Mouse (Mus musculus): ENCODE results near the gene Fry. TPM values are rescaled to one million over a fixed set of nuclear protein-coding genes. Genes with fewer than 3 reads are reported as not detected.
A peak's percentile ranks its signal among the peaks of the same experiment; 100 is the strongest.

Fry gene
- polyA plus RNA-seq, 1 experiment from 2014 or later: 4.3 TPM

DNA sequence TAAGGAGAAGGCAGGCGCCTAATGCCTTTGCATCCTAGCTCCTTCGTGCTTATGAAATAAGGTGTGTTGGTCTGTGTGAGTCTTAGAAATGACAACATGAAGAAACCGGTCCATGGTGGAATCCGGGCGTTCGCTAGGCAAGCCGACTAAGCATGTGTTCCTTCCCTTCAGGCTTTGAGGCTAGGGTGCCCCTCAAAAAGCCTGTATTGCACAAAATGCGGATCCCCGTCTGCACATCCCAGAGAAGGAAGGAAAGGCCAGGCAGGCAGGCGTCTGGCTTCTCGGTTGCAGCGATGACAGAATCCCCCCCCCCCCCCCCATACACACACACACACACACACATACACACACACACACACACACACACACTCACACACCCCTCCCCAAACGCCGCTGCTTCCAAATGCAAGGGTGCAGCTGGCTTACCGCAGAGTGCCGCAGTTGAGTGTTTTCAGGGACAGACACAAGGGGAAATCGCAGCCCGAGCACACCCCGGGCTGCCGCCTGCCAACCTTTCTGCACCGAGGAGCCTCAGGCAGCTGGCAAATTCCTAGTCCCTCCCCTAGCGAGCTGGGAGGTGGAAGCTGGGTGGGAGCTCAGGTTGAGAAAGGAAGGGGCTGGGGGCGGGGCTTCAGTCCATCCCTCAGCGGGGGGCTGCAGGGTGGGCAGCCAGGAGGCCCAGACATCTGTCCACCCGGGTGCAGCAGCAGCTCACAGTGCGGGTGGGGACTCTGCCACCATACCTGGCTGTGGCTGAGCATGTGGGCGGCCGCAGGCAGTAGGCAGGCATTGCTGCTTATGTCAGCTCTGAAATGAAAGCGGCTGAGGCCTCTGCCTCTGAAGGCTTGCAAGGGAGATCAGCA lies 141.0 kb downstream of the Fry start:
- Histone ChIP-seq H3K9me3 (no peaks in the 10 kb centered on the region), H3K27ac (peak overlapping the region; percentile 59), H3K36me3 (replicated peaks) (no peaks in the 10 kb centered on the region), H3K4me1 (peaks cover 20% of the 10 kb centered on the region), H3K4me3 (peak overlapping the region; percentile 58), H3K27me3 (ENCODE audit: poor library complexity, severe bottlenecking) (peaks cover 16% of the 10 kb centered on the region)
- 3% methylated on average over 28 of the region's 29 CpGs for WGBS
- DNase-seq (ENCODE audit: extremely low spot score, low spot score): peak; percentile 44

DNA sequence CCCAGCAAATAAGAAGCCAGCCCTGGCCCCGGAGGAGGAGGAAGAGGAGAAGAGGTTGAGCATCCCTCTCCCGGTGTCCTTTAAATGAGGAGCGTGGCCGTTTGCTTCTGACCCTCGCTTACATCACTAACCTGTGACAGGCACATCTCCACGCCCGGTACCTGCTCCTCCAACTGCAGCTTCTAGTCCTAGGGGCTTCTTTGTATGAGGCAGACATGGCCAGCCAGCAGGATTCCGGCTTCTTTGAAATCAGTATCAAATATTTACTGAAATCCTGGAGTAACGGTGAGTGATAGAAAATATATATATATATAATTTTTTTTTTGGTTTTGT lies 141.6 kb downstream of the Fry start:
- peaks cover 20% of the 10 kb centered on the region for H3K4me1 ChIP-seq
- 22% methylated on average over 9 of the region's 9 CpGs for WGBS
- peak overlapping the region; percentile 58 for H3K4me3 ChIP-seq
- H3K27me3 ChIP-seq (ENCODE audit: poor library complexity, severe bottlenecking): peaks cover 16% of the 10 kb centered on the region
- no peak for DNase-seq (ENCODE audit: extremely low spot score, low spot score)
- H3K36me3 ChIP-seq (replicated peaks): no peaks in the 10 kb centered on the region
- H3K27ac ChIP-seq: peak overlapping the region; percentile 59; the same call in 1 of the 2 replicates
- H3K9me3 ChIP-seq: no peaks in the 10 kb centered on the region

DNA sequence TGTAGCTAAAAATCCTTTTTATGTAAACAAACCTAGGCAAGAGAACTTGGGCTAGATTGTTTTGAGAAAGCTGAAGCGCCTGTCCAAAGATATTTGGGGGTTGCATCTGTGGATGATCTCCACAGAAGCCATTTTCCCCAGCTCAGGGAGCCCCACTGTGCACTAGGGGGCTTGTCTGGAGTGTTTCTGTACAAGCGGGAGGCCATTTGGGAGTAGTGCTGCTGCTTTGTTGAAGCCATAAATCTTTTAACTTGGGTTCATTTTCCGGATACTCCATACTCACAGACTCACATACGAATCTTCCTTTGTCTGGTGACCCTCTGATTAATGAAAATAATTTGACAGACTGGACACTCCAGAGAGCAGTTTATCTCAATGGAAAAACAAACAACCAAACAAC lies 142.9 kb downstream of the Fry start:
- no peaks in the 10 kb centered on the region for H3K36me3 ChIP-seq (replicated peaks)
- no peaks in the 10 kb centered on the region for H3K9me3 ChIP-seq
- no peak overlapping the region for H3K4me3 ChIP-seq
- 82% methylated on average over 4 of the region's 4 CpGs for WGBS
- no peak for DNase-seq (ENCODE audit: extremely low spot score, low spot score)
- H3K27ac ChIP-seq: no peak overlapping the region
- peaks cover 16% of the 10 kb centered on the region for H3K27me3 ChIP-seq (ENCODE audit: poor library complexity, severe bottlenecking)
- H3K4me1 ChIP-seq: peaks cover 20% of the 10 kb centered on the region

DNA sequence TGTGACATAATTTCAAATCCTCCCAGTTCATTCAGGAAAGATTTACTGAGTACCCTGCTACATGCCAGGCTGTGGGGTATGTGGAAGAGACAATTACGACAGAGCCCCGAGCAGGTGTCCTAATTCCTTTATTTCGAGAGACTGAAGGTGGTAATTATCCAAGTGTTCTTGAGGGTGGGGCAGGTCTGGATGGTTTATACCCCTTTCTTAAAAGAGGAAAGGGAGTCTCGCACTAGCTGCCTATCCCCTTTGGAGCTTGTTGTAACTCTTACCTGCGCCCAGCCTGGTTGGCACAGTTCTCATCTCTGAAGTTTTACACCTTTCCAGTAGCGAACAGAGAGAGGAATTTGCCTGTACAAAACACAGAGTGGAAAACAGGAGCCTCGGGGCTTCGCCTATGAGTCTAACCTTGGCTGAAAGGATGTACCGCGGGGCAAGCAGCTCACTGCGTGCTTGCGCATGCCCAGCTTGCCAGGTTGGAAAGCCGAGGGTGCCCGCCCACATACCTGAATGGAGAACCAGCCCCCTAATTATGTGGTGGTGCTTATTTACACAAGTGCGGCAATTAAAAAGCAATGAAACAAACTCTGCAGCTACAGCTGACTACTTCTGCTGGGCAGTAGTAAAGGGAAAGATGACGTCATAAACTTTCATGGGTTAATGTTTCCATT lies 143.7 kb downstream of the Fry start:
- Histone ChIP-seq H3K9me3 (no peaks in the 10 kb centered on the region), H3K4me3 (no peak overlapping the region), H3K27me3 (ENCODE audit: poor library complexity, severe bottlenecking) (peaks cover 16% of the 10 kb centered on the region), H3K27ac (no peak overlapping the region), H3K4me1 (peaks cover 20% of the 10 kb centered on the region), H3K36me3 (replicated peaks) (no peaks in the 10 kb centered on the region)
- DNase-seq (ENCODE audit: extremely low spot score, low spot score): no peak
- 84% methylated on average over 16 of the region's 16 CpGs for WGBS

DNA sequence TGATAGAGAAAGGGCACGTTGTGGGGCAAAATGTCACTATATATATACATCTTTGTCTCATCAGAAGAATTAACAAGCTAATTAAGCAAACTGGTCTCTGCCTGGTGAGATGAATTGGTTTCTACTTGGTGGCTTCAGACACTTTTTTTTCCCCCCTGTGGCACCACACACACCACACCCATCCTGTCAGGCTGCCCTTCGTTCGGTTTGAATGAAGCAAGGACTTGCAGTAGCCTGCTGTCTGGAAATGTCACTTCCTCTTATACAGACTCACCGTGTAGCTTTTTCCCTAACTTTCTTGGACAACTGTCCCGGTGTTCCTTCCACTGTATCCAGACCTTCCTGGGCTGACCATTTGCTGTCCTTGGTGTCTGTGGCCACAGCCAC lies 144.3 kb downstream of the Fry start:
- H3K27ac ChIP-seq: no peak overlapping the region
- no peak overlapping the region for H3K4me3 ChIP-seq
- no peak for DNase-seq (ENCODE audit: extremely low spot score, low spot score)
- no peaks in the 10 kb centered on the region for H3K36me3 ChIP-seq (replicated peaks)
- H3K4me1 ChIP-seq: peaks cover 20% of the 10 kb centered on the region
- H3K9me3 ChIP-seq: no peaks in the 10 kb centered on the region
- peaks cover 16% of the 10 kb centered on the region for H3K27me3 ChIP-seq (ENCODE audit: poor library complexity, severe bottlenecking)
- WGBS: 81% methylated on average over 5 of the region's 5 CpGs

DNA sequence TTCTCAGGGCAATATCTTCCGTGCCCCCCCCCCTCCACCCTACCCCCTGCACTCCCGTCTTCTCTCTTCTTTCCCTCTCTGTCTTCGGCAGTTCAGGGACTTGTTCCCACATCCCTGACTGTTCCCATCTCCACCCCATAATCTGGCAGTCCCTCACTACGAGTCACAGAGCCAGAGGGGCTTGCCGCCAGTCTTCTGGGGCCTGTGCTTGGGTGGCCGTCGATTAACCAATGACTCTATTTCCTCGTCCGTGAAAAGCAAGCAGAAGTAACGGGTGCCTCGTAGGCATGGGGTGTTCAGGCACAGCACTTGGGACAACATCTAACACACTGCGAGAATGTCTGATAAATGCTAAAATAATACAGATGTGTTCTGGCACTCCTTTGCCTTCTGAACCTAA lies 144.7 kb downstream of the Fry start:
- no peak for DNase-seq (ENCODE audit: extremely low spot score, low spot score)
- no peaks in the 10 kb centered on the region for H3K36me3 ChIP-seq (replicated peaks)
- H3K27ac ChIP-seq: no peak overlapping the region
- WGBS: 88% methylated on average over 12 of the region's 12 CpGs
- no peak overlapping the region for H3K4me3 ChIP-seq
- peaks cover under 1% of the 10 kb centered on the region; the same call in 1 of the 2 replicates for H3K9me3 ChIP-seq
- peaks cover 20% of the 10 kb centered on the region for H3K4me1 ChIP-seq
- peaks cover 13% of the 10 kb centered on the region for H3K27me3 ChIP-seq (ENCODE audit: poor library complexity, severe bottlenecking)

DNA sequence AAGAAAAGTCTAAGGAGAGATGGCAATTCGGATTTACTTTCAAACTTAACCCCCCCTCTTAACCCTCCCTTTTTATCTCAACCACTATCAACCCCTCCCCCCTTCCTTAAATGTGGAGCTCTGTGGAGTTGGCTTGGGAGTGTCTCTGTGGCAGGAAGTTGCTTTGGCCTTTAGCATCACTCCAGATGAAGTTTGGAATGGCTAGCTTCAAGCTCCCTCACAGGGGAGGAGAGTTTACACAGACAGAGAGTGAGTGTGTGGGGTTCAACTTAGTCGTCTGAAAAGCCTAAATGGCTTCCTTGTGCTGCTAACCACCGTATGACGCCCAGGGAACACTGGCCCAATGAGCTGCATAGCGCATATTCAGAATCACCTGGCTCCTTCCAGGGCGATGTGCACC lies 145.2 kb downstream of the Fry start:
- Histone ChIP-seq H3K36me3 (replicated peaks) (no peaks in the 10 kb centered on the region), H3K27me3 (ENCODE audit: poor library complexity, severe bottlenecking) (peaks cover 8% of the 10 kb centered on the region; the same call in 1 of the 2 replicates), H3K9me3 (peaks cover 5% of the 10 kb centered on the region), H3K4me1 (peaks cover 18% of the 10 kb centered on the region), H3K27ac (no peak overlapping the region), H3K4me3 (no peak overlapping the region)
- no peak for DNase-seq (ENCODE audit: extremely low spot score, low spot score)
- 76% methylated on average over 6 of the region's 6 CpGs for WGBS

DNA sequence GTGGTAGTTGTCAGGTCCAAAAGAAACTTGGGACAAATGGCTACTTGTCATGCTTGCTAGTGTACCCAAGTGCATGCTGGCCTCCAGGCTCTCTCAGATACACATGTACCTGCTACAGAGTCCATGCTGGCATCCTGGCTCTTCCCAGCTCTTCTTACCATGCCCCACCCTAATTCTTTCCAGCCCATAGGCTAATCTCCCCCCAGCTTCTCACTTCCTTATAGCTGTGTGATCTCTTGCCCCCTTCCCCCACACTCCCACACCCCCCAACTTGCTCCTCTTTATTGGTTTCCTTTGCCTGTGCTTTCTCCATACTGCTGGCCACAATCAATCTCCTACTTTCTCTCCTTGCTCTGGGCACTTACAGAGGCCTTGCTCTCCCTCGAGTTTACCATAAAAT lies 146.6 kb downstream of the Fry start:
- Histone ChIP-seq H3K27me3 (ENCODE audit: poor library complexity, severe bottlenecking) (no peaks in the 10 kb centered on the region), H3K4me1 (peaks cover 4% of the 10 kb centered on the region), H3K36me3 (replicated peaks) (no peaks in the 10 kb centered on the region), H3K4me3 (no peak overlapping the region), H3K27ac (no peak overlapping the region), H3K9me3 (peaks cover 6% of the 10 kb centered on the region)
- WGBS: 72% methylated on average over 1 of the region's 1 CpGs
- no peak for DNase-seq (ENCODE audit: extremely low spot score, low spot score)

DNA sequence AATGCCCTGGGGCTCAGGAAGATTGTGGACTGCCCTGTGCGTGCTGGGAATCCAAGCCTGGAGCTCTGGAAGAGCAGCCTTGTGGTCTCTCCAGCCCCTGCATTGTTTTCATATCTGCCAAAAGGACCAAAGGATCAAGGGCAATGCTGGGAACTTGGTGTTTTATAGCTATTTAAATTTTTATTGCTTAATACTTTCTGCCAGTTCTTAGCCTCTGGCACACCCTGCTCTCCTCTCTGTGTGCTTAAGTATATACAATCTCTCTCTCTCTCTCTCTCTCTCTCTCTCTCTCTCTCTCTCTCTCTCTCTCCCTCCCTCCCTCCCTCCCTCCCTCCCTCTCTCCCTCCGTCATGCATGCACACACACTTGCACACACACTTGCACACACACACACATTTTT lies 147.5 kb downstream of the Fry start:
- Histone ChIP-seq H3K36me3 (replicated peaks) (no peaks in the 10 kb centered on the region), H3K4me1 (peaks cover 4% of the 10 kb centered on the region; the same call in 1 of the 2 replicates), H3K27ac (no peak overlapping the region), H3K27me3 (ENCODE audit: poor library complexity, severe bottlenecking) (no peaks in the 10 kb centered on the region), H3K4me3 (no peak overlapping the region), H3K9me3 (peaks cover 6% of the 10 kb centered on the region)
- WGBS: 72% methylated on average over 2 of the region's 2 CpGs
- no peak for DNase-seq (ENCODE audit: extremely low spot score, low spot score)

DNA sequence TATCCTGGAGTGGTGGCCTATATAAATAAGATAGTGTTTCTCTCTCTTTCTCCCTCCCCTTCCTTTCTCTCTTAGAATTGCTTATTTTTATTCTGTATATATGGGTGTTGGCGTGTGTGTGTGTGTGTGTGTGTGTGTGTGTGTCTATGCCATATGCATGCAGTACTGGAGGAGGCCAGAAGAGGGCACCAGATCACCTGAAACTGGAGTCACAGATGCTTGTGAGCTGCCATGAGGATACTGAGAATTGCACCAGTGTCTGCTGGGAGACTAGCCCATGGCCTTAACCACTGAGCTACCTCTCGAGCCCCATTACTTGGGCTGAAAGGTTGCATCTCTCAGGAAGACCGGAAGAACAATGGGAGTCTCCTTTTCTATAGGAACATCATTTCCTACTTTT lies 149.8 kb downstream of the Fry start:
- WGBS: 88% methylated on average over 3 of the region's 3 CpGs
- H3K4me3 ChIP-seq: no peak overlapping the region
- H3K27ac ChIP-seq: no peak overlapping the region
- H3K27me3 ChIP-seq (ENCODE audit: poor library complexity, severe bottlenecking): no peaks in the 10 kb centered on the region
- no peaks in the 10 kb centered on the region for H3K4me1 ChIP-seq
- H3K36me3 ChIP-seq (replicated peaks): no peaks in the 10 kb centered on the region
- H3K9me3 ChIP-seq: peaks cover 6% of the 10 kb centered on the region
- no peak for DNase-seq (ENCODE audit: extremely low spot score, low spot score)

DNA sequence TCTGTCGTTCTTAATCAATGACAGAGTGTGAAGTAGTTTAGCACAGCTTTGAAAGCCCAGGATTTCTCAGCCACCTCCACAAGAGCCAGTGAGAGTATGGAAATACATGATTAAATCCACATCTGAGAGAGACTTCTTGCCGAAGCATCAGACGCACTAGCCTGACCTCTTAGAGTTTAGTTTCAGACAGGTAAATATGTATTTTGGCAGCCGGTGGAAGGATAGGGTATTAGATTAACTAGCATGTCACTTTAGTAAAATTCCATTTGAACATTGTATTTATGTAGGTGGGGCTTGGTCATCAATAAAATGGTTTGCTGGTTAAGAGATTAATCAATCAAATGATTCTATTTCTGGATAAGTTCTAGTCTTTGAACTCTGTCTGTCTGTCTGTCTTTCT lies 152.0 kb downstream of the Fry start:
- no peaks in the 10 kb centered on the region for H3K36me3 ChIP-seq (replicated peaks)
- DNase-seq (ENCODE audit: extremely low spot score, low spot score): no peak
- no peaks in the 10 kb centered on the region for H3K27me3 ChIP-seq (ENCODE audit: poor library complexity, severe bottlenecking)
- no peak overlapping the region for H3K4me3 ChIP-seq
- no peaks in the 10 kb centered on the region for H3K4me1 ChIP-seq
- peaks cover 9% of the 10 kb centered on the region for H3K9me3 ChIP-seq
- no peak overlapping the region for H3K27ac ChIP-seq
- WGBS: 91% methylated on average over 4 of the region's 4 CpGs

DNA sequence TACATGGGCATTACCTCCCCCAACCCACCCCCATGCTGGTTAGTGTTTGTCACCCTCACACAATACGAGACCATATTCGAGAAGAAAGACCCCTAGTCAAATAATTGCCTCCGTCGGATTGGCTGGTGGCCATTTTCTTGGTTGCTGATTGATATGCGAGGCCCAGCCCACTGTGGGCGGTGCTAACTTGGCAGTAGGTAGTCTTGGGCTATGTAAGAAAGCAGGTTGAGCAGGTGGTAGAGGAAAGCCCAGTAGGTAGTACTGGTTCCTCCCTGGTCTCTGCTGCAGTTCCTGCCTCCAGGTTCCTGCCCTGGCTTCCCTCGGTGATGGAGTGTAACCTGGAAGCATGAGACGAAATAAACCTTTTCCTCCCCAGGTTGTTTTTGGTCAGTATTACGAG lies 153.7 kb downstream of the Fry start:
- no peak overlapping the region for H3K27ac ChIP-seq
- WGBS: 88% methylated on average over 9 of the region's 9 CpGs
- DNase-seq (ENCODE audit: extremely low spot score, low spot score): no peak
- no peaks in the 10 kb centered on the region for H3K36me3 ChIP-seq (replicated peaks)
- H3K9me3 ChIP-seq: peaks cover 10% of the 10 kb centered on the region
- no peak overlapping the region for H3K4me3 ChIP-seq
- H3K4me1 ChIP-seq: no peaks in the 10 kb centered on the region
- no peaks in the 10 kb centered on the region for H3K27me3 ChIP-seq (ENCODE audit: poor library complexity, severe bottlenecking)

DNA sequence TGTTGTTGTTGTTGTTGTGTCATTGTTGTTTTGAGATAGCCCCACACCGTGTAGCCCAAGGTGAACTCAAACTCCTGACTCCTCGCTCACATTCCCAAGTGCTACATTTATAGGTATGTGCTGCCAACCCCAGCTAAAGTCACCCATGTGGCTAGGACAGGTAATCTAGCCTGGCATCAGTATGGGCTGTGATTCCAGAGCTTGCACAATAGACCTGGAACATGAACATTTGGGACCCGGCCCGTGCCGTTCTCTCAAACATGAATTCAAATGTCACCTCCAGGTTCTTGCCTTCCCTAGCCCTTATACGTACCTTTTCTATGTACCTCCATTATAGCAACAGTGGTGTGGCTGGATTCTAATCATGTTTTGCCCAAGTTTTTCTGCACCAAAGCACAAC lies 156.9 kb downstream of the Fry start:
- no peak overlapping the region for H3K4me3 ChIP-seq
- H3K36me3 ChIP-seq (replicated peaks): no peaks in the 10 kb centered on the region
- H3K4me1 ChIP-seq: no peaks in the 10 kb centered on the region
- H3K27ac ChIP-seq: no peak overlapping the region
- WGBS: 93% methylated on average over 6 of the region's 6 CpGs
- no peaks in the 10 kb centered on the region for H3K27me3 ChIP-seq (ENCODE audit: poor library complexity, severe bottlenecking)
- DNase-seq (ENCODE audit: extremely low spot score, low spot score): no peak
- peaks cover 4% of the 10 kb centered on the region; the same call in 1 of the 2 replicates for H3K9me3 ChIP-seq
